Mouse (Mus musculus): ENCODE data around the gene Tmem253. TPM values are rescaled to one million over a fixed set of nuclear protein-coding genes. Genes with fewer than 3 reads are reported as not detected.
A peak's percentile ranks its signal among the peaks of the same experiment; 100 is the strongest.
"Not testable (repeated sequence)": the region's sequence is repeated elsewhere in the genome, so short reads cannot be mapped to it uniquely, and the experiment has no call there.

Gene Tmem253
- total RNA-seq, 1 experiment from 2014 or later, result not detected

GRCm38 (mm10) chr14:52020486-52021137 is 5.2 kb downstream of the Tmem253 start, which contains the start of gene Zfp219:
TSS of gene Zfp219 (minus strand) at chr14:52020733.
- ATAC-seq (replicated peaks; ENCODE audit: low read depth, poor library complexity, severe bottlenecking), result peak; percentile 31

- no peak for ATAC-seq (replicated peaks; ENCODE audit: low read depth, poor library complexity, severe bottlenecking)
Observed at GRCm38 (mm10) chr14:52021138-52021529, 5.7 kb downstream of the Tmem253 start.

GRCm38 (mm10) chr14:52021568-52022212 is 6.2 kb downstream of the Tmem253 start:
- ATAC-seq (replicated peaks; ENCODE audit: low read depth, poor library complexity, severe bottlenecking), result no peak

- ATAC-seq (replicated peaks; ENCODE audit: low read depth, poor library complexity, severe bottlenecking), result no peak
Observed at GRCm38 (mm10) chr14:52022244-52022708, 6.8 kb downstream of the Tmem253 start.

GRCm38 (mm10) chr14:52022709-52023459 is 7.4 kb downstream of the Tmem253 start:
- ATAC-seq (replicated peaks; ENCODE audit: low read depth, poor library complexity, severe bottlenecking), result peak; percentile 55

- ATAC-seq (replicated peaks; ENCODE audit: low read depth, poor library complexity, severe bottlenecking), result no peak
Observed at GRCm38 (mm10) chr14:52024133-52024532, 8.7 kb downstream of the Tmem253 start.

- ATAC-seq (replicated peaks; ENCODE audit: low read depth, poor library complexity, severe bottlenecking), result no peak
Observed at GRCm38 (mm10) chr14:52026342-52026741, 10.9 kb downstream of the Tmem253 start.

- ATAC-seq (replicated peaks; ENCODE audit: low read depth, poor library complexity, severe bottlenecking), result no peak
Observed at GRCm38 (mm10) chr14:52035926-52036325, 20.5 kb downstream of the Tmem253 start.

GRCm38 (mm10) chr14:52039332-52039731 is 23.9 kb downstream of the Tmem253 start:
- no peak for ATAC-seq (replicated peaks; ENCODE audit: low read depth, poor library complexity, severe bottlenecking)

- ATAC-seq (replicated peaks; ENCODE audit: low read depth, poor library complexity, severe bottlenecking), result not testable (repeated sequence)
Observed at GRCm38 (mm10) chr14:52042359-52042758, 26.9 kb downstream of the Tmem253 start, which contains the start of gene Olfr221. TSS of gene Olfr221 (minus strand) at chr14:52042459.

- ATAC-seq (replicated peaks; ENCODE audit: low read depth, poor library complexity, severe bottlenecking), result no peak
Observed at GRCm38 (mm10) chr14:52043446-52043845, 28.0 kb downstream of the Tmem253 start.

GRCm38 (mm10) chr14:52044901-52045678 is 29.6 kb downstream of the Tmem253 start:
- ATAC-seq (replicated peaks; ENCODE audit: low read depth, poor library complexity, severe bottlenecking), result peak; percentile 94

GRCm38 (mm10) chr14:52045966-52046565 is 30.6 kb downstream of the Tmem253 start:
- no peak for ATAC-seq (replicated peaks; ENCODE audit: low read depth, poor library complexity, severe bottlenecking)

GRCm38 (mm10) chr14:52052720-52053119 is 37.3 kb downstream of the Tmem253 start:
- ATAC-seq (replicated peaks; ENCODE audit: low read depth, poor library complexity, severe bottlenecking), result not testable (repeated sequence)

- ATAC-seq (replicated peaks; ENCODE audit: low read depth, poor library complexity, severe bottlenecking), result no peak
Observed at GRCm38 (mm10) chr14:52059982-52060381, 44.5 kb downstream of the Tmem253 start.

- ATAC-seq (replicated peaks; ENCODE audit: low read depth, poor library complexity, severe bottlenecking), result no peak
Observed at GRCm38 (mm10) chr14:52060800-52061199, 45.3 kb downstream of the Tmem253 start.

GRCm38 (mm10) chr14:52061798-52062197 is 46.3 kb downstream of the Tmem253 start:
- ATAC-seq (replicated peaks; ENCODE audit: low read depth, poor library complexity, severe bottlenecking), result no peak

- no peak for ATAC-seq (replicated peaks; ENCODE audit: low read depth, poor library complexity, severe bottlenecking)
Observed at GRCm38 (mm10) chr14:52066135-52066534, 50.7 kb downstream of the Tmem253 start.
